22 mouse cellular contexts compared by ENCODE assay signal in the genomic region with DNA sequence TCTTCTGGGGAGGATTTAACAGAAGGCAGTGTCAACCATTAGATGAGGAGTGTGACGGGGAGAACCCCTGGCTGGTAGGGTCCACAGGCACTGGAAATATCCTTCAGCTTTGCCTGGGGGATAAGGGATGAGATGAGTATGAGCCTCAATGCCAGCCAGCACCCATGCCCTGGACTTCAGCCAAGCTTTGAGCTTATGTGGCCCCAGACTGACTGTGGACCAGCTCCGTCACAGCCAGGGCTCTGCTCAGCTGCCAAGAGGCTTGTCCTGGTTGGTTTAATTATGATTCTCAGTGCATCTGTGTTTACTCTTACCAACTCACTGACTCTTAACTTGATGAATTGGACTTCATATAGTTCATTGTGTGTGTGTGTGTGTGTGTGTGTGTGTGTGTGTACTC.
A peak's percentile ranks its signal among the peaks of the same experiment; 100 is the strongest.
DNase-seq lines count a peak whose midpoint lies in the region; ATAC-seq and TF ChIP-seq lines count a peak whose summit lies in the region.
"Had no signal": no experiment of that assay in that cellular context is flagged by ENCODE, and none has a peak within 500 bp of the region (broad histone marks: within the 10 kb centered on the region; RNA-seq: fewer than 3 reads in every experiment).

No protein-coding gene starts in this region.

- H3K4me2 ChIP-seq in heart, embryonic 11.5 days: no peak overlapping the region
- H3K4me2 ChIP-seq in midbrain, postnatal 0 days (ENCODE audit: low read depth, low read length, poor library complexity, severe bottlenecking): no peak overlapping the region
- H3K4me2 ChIP-seq in midbrain, embryonic 11.5 days: no peak overlapping the region
- H3K4me2 ChIP-seq: liver, embryonic 12.5 days; lung, embryonic 14.5 days; neural tube, embryonic 13.5 days; stomach, embryonic 15.5 days had no signal

- no peak for ATAC-seq in cerebellum, adult (ENCODE audit: insufficient number of reproducible peaks, low FRiP score, low TSS enrichment)
- no peak for ATAC-seq in heart, embryonic 11.5 days (replicated peaks; ENCODE audit: insufficient number of reproducible peaks, low FRiP score, low TSS enrichment)
- no peak for ATAC-seq in midbrain, postnatal 0 days (ENCODE audit: low FRiP score)
- ATAC-seq in midbrain, embryonic 11.5 days (ENCODE audit: low FRiP score): no peak
- ATAC-seq: liver, embryonic 12.5 days had no signal

- H3K27me3 ChIP-seq in heart, embryonic 11.5 days (ENCODE audit: control insufficient read depth, insufficient read depth, low read length): no peaks in the 10 kb centered on the region
- H3K27me3 ChIP-seq in midbrain, postnatal 0 days (ENCODE audit: insufficient read depth, low read length): no peaks in the 10 kb centered on the region
- no peaks in the 10 kb centered on the region for H3K27me3 ChIP-seq in midbrain, embryonic 11.5 days (ENCODE audit: control insufficient read depth, insufficient read depth, low read length)
- H3K27me3 ChIP-seq: liver, embryonic 12.5 days; neural tube, embryonic 13.5 days; stomach, embryonic 15.5 days had no signal

- no peaks in the 10 kb centered on the region for H3K9me3 ChIP-seq in heart, embryonic 11.5 days (replicated peaks; ENCODE audit: control insufficient read depth, low read length)
- H3K9me3 ChIP-seq in midbrain, postnatal 0 days (ENCODE audit: low read length): no peaks in the 10 kb centered on the region
- H3K9me3 ChIP-seq in midbrain, embryonic 11.5 days (ENCODE audit: control insufficient read depth, low read length): no peaks in the 10 kb centered on the region
- H3K9me3 ChIP-seq: forebrain, embryonic 10.5 days; liver, embryonic 12.5 days; neural tube, embryonic 13.5 days; stomach, embryonic 15.5 days had no signal

- H3K27ac ChIP-seq in heart, embryonic 11.5 days (ENCODE audit: low read depth, low read length): no peak overlapping the region
- no peak overlapping the region for H3K27ac ChIP-seq in midbrain, postnatal 0 days (ENCODE audit: low read depth, low read length)
- no peak overlapping the region for H3K27ac ChIP-seq in midbrain, embryonic 11.5 days (ENCODE audit: low read depth, low read length)
- H3K27ac ChIP-seq: heart, adult 2 months; layer of hippocampus, adult 2 months; liver, embryonic 12.5 days; neural tube, embryonic 13.5 days; stomach, embryonic 15.5 days had no signal

- H3K9ac ChIP-seq in heart, embryonic 11.5 days (ENCODE audit: low read depth, low read length): no peak overlapping the region
- H3K9ac ChIP-seq in midbrain, postnatal 0 days (replicated peaks; ENCODE audit: low read length, poor library complexity, severe bottlenecking): no peak overlapping the region
- no peak overlapping the region for H3K9ac ChIP-seq in midbrain, embryonic 11.5 days (ENCODE audit: low read length)
- H3K9ac ChIP-seq: liver, embryonic 12.5 days; lung, embryonic 14.5 days; neural tube, embryonic 13.5 days; stomach, embryonic 15.5 days had no signal

- no peaks in the 10 kb centered on the region for H3K4me1 ChIP-seq in heart, embryonic 11.5 days (ENCODE audit: control insufficient read depth, insufficient read depth, low read length)
- H3K4me1 ChIP-seq in midbrain, postnatal 0 days (ENCODE audit: insufficient read depth, low read length): no peaks in the 10 kb centered on the region
- H3K4me1 ChIP-seq in midbrain, embryonic 11.5 days (ENCODE audit: control insufficient read depth, insufficient read depth, low read length): peaks cover 14% of the 10 kb centered on the region
- H3K4me1 ChIP-seq: liver, embryonic 12.5 days; stomach, embryonic 15.5 days had no signal

- TF ChIP-seq CTCF in midbrain, postnatal 0 days (IDR thresholded peaks at IDR 0.05): no peak

- no peaks in the 10 kb centered on the region for H3K36me3 ChIP-seq in heart, embryonic 11.5 days (ENCODE audit: control insufficient read depth, insufficient read depth, low read length)
- no peaks in the 10 kb centered on the region for H3K36me3 ChIP-seq in midbrain, postnatal 0 days (ENCODE audit: insufficient read depth, low read length)
- H3K36me3 ChIP-seq in midbrain, embryonic 11.5 days (ENCODE audit: control insufficient read depth, insufficient read depth, low read length): no peaks in the 10 kb centered on the region
- H3K36me3 ChIP-seq: forebrain, embryonic 10.5 days; liver, embryonic 12.5 days; neural tube, embryonic 13.5 days; stomach, embryonic 15.5 days had no signal

- peak; percentile 8 for DNase-seq in cerebellum, postnatal 36 days
- DNase-seq in heart, postnatal 4 days: peak; percentile 19
- peak; percentile 57 for DNase-seq in midbrain, postnatal 0 days (ENCODE audit: low spot score)
- no peak for DNase-seq in midbrain, embryonic 11.5 days (ENCODE audit: low spot score, missing footprints)
- DNase-seq in retina, postnatal 7 days (ENCODE audit: low read depth, low spot score): peak; percentile 13
- no peak for DNase-seq in lung, adult 18-20 months
- DNase-seq: adrenal gland, adult 2 months; embryo, embryonic 11 days; gastrocnemius, postnatal 10 days; kidney, adult 2 months; kidney, postnatal 10 days; lung, embryonic 14.5 days; lung, postnatal 36 days; thymus, adult 2 months had no signal

- WGBS in heart, embryonic 11.5 days (ENCODE audit: insufficient replicate concordance): 72% methylated on average over 2 of the region's 2 CpGs
- WGBS in midbrain, postnatal 0 days: 75% methylated on average over 2 of the region's 2 CpGs
- 98% methylated on average over 2 of the region's 2 CpGs for WGBS in midbrain, embryonic 11.5 days

- no peak overlapping the region for H3K4me3 ChIP-seq in heart, embryonic 11.5 days (ENCODE audit: low read depth, low read length)
- H3K4me3 ChIP-seq in midbrain, postnatal 0 days (ENCODE audit: low read depth, low read length): no peak overlapping the region
- H3K4me3 ChIP-seq in midbrain, embryonic 11.5 days (ENCODE audit: low read depth, low read length): no peak overlapping the region
- H3K4me3 ChIP-seq: forebrain, embryonic 10.5 days; heart, adult 2 months; layer of hippocampus, adult 2 months; liver, embryonic 12.5 days; neural tube, embryonic 13.5 days; stomach, embryonic 15.5 days had no signal

Comparison
In these comparisons a context has a peak if more than half of its experiments do, and no peak if none do; other contexts are left out.
1. DNase-seq: peak in cerebellum, postnatal 36 days (2 of 2), heart, postnatal 4 days (single experiment), midbrain, postnatal 0 days (single experiment) and retina, postnatal 7 days (single experiment); none in midbrain, embryonic 11.5 days (single experiment) and lung, adult 18-20 months (0 of 2).